Mouse (Mus musculus): ENCODE data around the gene Fat3.

Gene Fat3

GRCm38 (mm10) chr9:15937837-15938514 lies 563.1 kb downstream of the Fat3 start:
- no peak for DNase-seq

- DNase-seq, result no peak
These were observed 570.1 kb downstream of the Fat3 start for GRCm38 (mm10) chr9:15930928-15931443.

- DNase-seq, result no peak
These were observed 572.8 kb downstream of the Fat3 start for GRCm38 (mm10) chr9:15928331-15928730.

DNA sequence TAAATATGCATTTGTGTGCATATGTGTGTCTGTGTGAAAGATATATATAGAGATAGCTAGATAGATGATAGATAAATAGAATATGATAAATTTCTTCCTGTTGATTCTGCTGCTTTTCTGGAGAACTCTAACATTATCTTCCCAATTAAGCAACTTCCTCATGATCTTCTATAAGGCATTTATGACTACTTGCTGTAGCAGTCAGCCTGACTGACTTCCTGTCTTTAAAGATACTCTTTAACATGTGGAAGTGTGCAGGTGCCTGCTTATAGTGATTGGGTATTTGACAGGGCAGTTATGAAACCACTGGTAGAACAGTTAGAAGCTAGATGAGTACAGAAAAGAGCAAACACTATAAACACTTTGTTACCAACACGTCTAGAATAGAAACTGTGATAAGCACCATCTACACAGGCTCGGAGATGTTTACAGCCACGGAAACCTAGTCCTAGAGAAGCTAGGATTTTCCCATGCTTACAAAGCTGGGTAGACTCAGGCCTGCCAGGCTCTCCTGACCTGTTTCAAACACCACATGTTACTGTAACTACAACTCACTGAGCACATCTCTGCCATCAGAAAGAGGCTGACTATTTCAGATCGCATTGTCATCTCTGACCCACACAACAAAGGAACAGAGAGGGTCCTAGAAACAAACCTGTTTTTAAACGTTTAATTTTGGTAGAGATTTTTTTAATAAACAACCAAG lies 573.6 kb downstream of the Fat3 start:
- no peak for DNase-seq

GRCm38 (mm10) chr9:15925237-15925636 lies 575.8 kb downstream of the Fat3 start:
- no peak for DNase-seq

GRCm38 (mm10) chr9:15920271-15920670 lies 580.8 kb downstream of the Fat3 start:
- no peak for DNase-seq

- no peak for DNase-seq
These were observed 581.6 kb downstream of the Fat3 start for GRCm38 (mm10) chr9:15919373-15920005.

- DNase-seq, result no peak
These were observed 584.5 kb downstream of the Fat3 start for GRCm38 (mm10) chr9:15916600-15916999.

GRCm38 (mm10) chr9:15912735-15913134 lies 588.4 kb downstream of the Fat3 start:
- no peak for DNase-seq

GRCm38 (mm10) chr9:15909397-15910113 lies 591.5 kb downstream of the Fat3 start:
- DNase-seq, result no peak

DNA sequence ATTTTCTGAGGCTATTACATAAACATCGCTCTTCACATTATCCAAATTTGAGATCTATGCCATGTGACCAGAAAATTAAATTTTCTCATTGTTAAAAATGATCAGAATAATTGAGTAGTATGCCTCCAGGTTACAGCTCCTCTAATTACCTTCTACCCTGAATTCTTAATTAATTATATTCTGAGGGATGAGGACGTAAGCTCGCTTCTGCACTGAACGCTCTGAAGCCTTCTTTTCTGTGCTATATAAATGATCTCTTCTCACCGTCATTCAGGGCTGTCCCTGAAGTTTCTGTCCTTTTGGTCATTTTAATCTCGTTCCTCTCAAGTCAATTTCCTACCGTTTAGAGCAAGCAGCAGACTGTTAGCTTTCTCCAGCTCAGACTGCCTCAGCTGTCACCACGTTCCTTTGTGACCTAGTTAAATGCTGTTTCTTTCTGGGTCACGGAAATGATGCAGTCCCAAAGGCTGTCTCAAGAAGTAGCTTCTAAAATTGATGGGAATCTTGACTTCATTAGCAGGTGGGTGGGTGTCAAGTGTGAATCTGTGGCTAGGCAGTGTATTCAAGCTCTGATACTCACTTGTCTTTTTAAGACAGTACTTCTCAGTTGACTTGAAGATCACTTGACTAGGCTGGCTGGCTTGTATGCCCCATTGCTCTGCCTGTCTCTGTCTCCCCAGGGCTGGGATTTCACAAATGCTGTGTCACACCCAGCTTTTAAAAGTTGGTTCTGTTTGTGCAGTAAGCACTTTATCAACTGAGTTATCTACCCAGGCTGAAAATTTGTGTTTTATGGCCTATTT lies 596.9 kb downstream of the Fat3 start:
- DNase-seq, result no peak

GRCm38 (mm10) chr9:15898112-15898511 lies 603.0 kb downstream of the Fat3 start:
- no peak for DNase-seq

DNA sequence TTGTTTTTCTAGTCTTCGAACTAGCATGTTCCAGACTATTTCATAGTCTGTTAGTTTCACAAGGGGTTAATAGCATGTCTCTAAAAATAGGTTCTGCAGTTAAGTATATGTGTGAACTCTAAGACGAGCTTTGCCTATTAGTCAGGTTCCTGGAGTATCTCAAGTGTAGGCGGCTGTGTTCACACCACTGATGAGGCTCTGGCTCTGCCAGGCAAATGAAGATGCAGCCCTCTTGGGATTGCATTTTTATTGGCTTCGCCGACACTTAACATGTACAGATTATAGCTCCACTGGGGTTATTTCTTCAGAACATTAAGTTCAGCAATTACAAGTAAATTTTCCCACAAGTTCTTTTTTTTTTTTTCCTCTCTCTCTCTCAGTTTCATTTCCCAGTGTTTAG lies 614.3 kb downstream of the Fat3 start:
- no peak for DNase-seq

- no peak for DNase-seq
These were observed 620.3 kb downstream of the Fat3 start for GRCm38 (mm10) chr9:15880754-15881153.

GRCm38 (mm10) chr9:15880160-15880603 lies 620.9 kb downstream of the Fat3 start:
- DNase-seq, result peak; percentile 46

- DNase-seq, result no peak
These were observed 626.5 kb downstream of the Fat3 start, which contains the start of gene Mtnr1b for GRCm38 (mm10) chr9:15874506-15875160. Mtnr1b (minus strand) TSS chr9:15874556.

GRCm38 (mm10) chr9:15870013-15870412 lies 631.1 kb downstream of the Fat3 start:
- DNase-seq, result no peak

DNA sequence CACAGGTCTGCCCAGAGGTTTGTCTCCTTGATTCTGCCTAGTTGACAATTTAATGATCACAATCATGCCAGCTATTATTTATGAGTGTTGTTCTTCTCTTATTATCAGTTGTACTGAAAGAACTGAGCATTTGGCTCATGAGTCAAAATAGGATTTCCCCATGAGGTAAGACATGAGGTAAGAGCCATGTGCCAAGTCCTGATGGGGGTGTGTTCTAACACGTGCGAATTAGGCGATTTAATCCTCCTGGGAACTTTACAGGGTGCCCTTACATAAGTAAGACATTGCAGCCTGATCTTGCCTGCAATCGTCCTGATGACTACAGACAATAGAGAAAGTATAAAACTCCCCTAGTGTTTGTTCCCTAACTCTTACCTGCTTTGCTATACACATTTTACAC lies 631.6 kb downstream of the Fat3 start:
- no peak for DNase-seq

GRCm38 (mm10) chr9:15866280-15867072 lies 634.6 kb downstream of the Fat3 start:
- DNase-seq, result no peak

- DNase-seq, result no peak
These were observed 639.7 kb downstream of the Fat3 start for GRCm38 (mm10) chr9:15861402-15861801.

Data from lung, postnatal 36 days (tissue).